Mouse (Mus musculus): ENCODE data around the gene Fam166b.

The Fam166b gene

GRCm38 (mm10) chr4:43428946-43429345, at the start of gene Fam166b:
Gene Fam166b, minus strand, starts transcription at chr4:43429134.
- DNase-seq = no peak

GRCm38 (mm10) chr4:43478534-43478858, 49.6 kb upstream of the Fam166b start:
- DNase-seq = no peak

- DNase-seq = peak; percentile 87 to 93
These were observed 49.1 kb upstream of the Fam166b start for GRCm38 (mm10) chr4:43477857-43478533.

- no peak for DNase-seq
These were observed 47.7 kb upstream of the Fam166b start for GRCm38 (mm10) chr4:43476604-43477003.

GRCm38 (mm10) chr4:43473636-43474035, 44.7 kb upstream of the Fam166b start:
- no peak for DNase-seq

- no peak for DNase-seq
These were observed 41.4 kb upstream of the Fam166b start for GRCm38 (mm10) chr4:43470301-43470700.

- DNase-seq = no peak
These were observed 37.9 kb upstream of the Fam166b start for GRCm38 (mm10) chr4:43466872-43467271.

GRCm38 (mm10) chr4:43465935-43466334, 37.0 kb upstream of the Fam166b start:
- DNase-seq = no peak

GRCm38 (mm10) chr4:43463102-43463501, 34.2 kb upstream of the Fam166b start:
- no peak for DNase-seq

GRCm38 (mm10) chr4:43457124-43457523, 28.2 kb upstream of the Fam166b start:
- no peak for DNase-seq

- DNase-seq = no peak
These were observed 27.5 kb upstream of the Fam166b start for GRCm38 (mm10) chr4:43456470-43456869.

GRCm38 (mm10) chr4:43454041-43454836, 25.3 kb upstream of the Fam166b start, which contains the start of gene Cd72:
Gene Cd72, minus strand, starts transcription at chr4:43454628.
- no peak for DNase-seq

GRCm38 (mm10) chr4:43453413-43453812, 24.5 kb upstream of the Fam166b start:
- no peak for DNase-seq

- DNase-seq = no peak
These were observed 23.4 kb upstream of the Fam166b start for GRCm38 (mm10) chr4:43452315-43452714.

GRCm38 (mm10) chr4:43448554-43448953, 19.6 kb upstream of the Fam166b start:
- no peak for DNase-seq

GRCm38 (mm10) chr4:43447251-43447650, 18.3 kb upstream of the Fam166b start:
- DNase-seq = peak in 1 of 2 experiments; percentile 20

GRCm38 (mm10) chr4:43443511-43443910, 14.6 kb upstream of the Fam166b start:
- DNase-seq = peak in 1 of 2 experiments; percentile 54

- peak; percentile 77 to 82 for DNase-seq
These were observed 13.8 kb upstream of the Fam166b start for GRCm38 (mm10) chr4:43442456-43443361.

- DNase-seq = peak; percentile 99 to 100
These were observed 13.1 kb upstream of the Fam166b start for GRCm38 (mm10) chr4:43442044-43442443.

GRCm38 (mm10) chr4:43441639-43442038, 12.7 kb upstream of the Fam166b start, which contains the start of gene Tesk1:
Gene Tesk1, plus strand, starts transcription at chr4:43441939.
- DNase-seq = no peak

- no peak for DNase-seq
These were observed 3.9 kb upstream of the Fam166b start for GRCm38 (mm10) chr4:43432832-43433231.

- DNase-seq = peak; percentile 87 to 88
These were observed 2.8 kb upstream of the Fam166b start for GRCm38 (mm10) chr4:43431690-43432089.

Measured in cerebellum, adult 18-20 months (tissue).